Mouse (Mus musculus): Measurements from ENCODE around the gene Lime1. TPM values are rescaled to one million over a fixed set of nuclear protein-coding genes. Genes with fewer than 3 reads are reported as not detected.

Lime1 gene
- polyA plus RNA-seq, 1 experiment from 2014 or later: 12.0 TPM

- Histone ChIP-seq H3K4me1 (replicated peaks) (peaks cover 50% of the 10 kb centered on the region), H3K4me2 (no peak overlapping the region), H3K27me3 (no peaks in the 10 kb centered on the region), H3K36me3 (peaks cover 8% of the 10 kb centered on the region; the same call in 1 of the 2 replicates), H3K9ac (no peak overlapping the region), H3K4me3 (no peak overlapping the region), H3K27ac (no peak overlapping the region), H3K9me3 (replicated peaks) (no peaks in the 10 kb centered on the region)
- WGBS: 32% methylated on average over 7 of the region's 7 CpGs
- ATAC-seq (replicated peaks; ENCODE audit: insufficient number of reproducible peaks, insufficient read depth, low FRiP score, low read depth): no peak
Observed at GRCm38 (mm10) chr2:181419359-181419758, 39.5 kb downstream of the Lime1 start.

- Histone ChIP-seq H3K36me3 (peaks cover 8% of the 10 kb centered on the region; the same call in 1 of the 2 replicates), H3K4me3 (no peak overlapping the region), H3K4me2 (no peak overlapping the region), H3K27me3 (no peaks in the 10 kb centered on the region), H3K9me3 (replicated peaks) (no peaks in the 10 kb centered on the region), H3K9ac (no peak overlapping the region), H3K4me1 (replicated peaks) (peaks cover 57% of the 10 kb centered on the region), H3K27ac (no peak overlapping the region)
- WGBS: 34% methylated on average over 4 of the region's 4 CpGs
- ATAC-seq (replicated peaks; ENCODE audit: insufficient number of reproducible peaks, insufficient read depth, low FRiP score, low read depth): no peak
Observed at GRCm38 (mm10) chr2:181420426-181420825, 40.5 kb downstream of the Lime1 start.

GRCm38 (mm10) chr2:181420903-181421638 is 41.2 kb downstream of the Lime1 start:
- Histone ChIP-seq H3K4me3 (no peak overlapping the region), H3K4me2 (no peak overlapping the region), H3K36me3 (peaks cover 8% of the 10 kb centered on the region; the same call in 1 of the 2 replicates), H3K4me1 (replicated peaks) (peaks cover 56% of the 10 kb centered on the region), H3K27ac (no peak overlapping the region), H3K9me3 (replicated peaks) (no peaks in the 10 kb centered on the region), H3K9ac (no peak overlapping the region), H3K27me3 (no peaks in the 10 kb centered on the region)
- no peak for ATAC-seq (replicated peaks; ENCODE audit: insufficient number of reproducible peaks, insufficient read depth, low FRiP score, low read depth)
- WGBS: 37% methylated on average over 4 of the region's 4 CpGs

GRCm38 (mm10) chr2:181423834-181424233 is 44.0 kb downstream of the Lime1 start:
- Histone ChIP-seq H3K36me3 (peaks cover 8% of the 10 kb centered on the region; the same call in 1 of the 2 replicates), H3K27ac (peak overlapping the region; percentile 14; the same call in 1 of the 2 replicates), H3K4me1 (replicated peaks) (peaks cover 49% of the 10 kb centered on the region), H3K4me3 (no peak overlapping the region), H3K27me3 (no peaks in the 10 kb centered on the region), H3K9me3 (replicated peaks) (no peaks in the 10 kb centered on the region), H3K4me2 (no peak overlapping the region), H3K9ac (no peak overlapping the region)
- 55% methylated on average over 9 of the region's 9 CpGs for WGBS
- ATAC-seq (replicated peaks; ENCODE audit: insufficient number of reproducible peaks, insufficient read depth, low FRiP score, low read depth): 0 out of 2 replicates have a peak, but pooled peaks have one; percentile 29

Other genes with a start within 250 kb of the Lime1 start
- 0.03 and 0.65 TPM in 2 replicates for gene Kcnq2, start 244.8 kb upstream of the Lime1 start, polyA plus RNA-seq (2015; fragmentation: Nextera tagmentation; extraction: Ambion mirVana)
- gene Eef1a2, start 223.1 kb upstream of the Lime1 start, polyA plus RNA-seq (2015; fragmentation: Nextera tagmentation; extraction: Ambion mirVana): 12.1 and 13.2 TPM in 2 replicates
- 146 and 165 TPM in 2 replicates for gene Ppdpf, start 192.8 kb upstream of the Lime1 start, polyA plus RNA-seq (2015; fragmentation: Nextera tagmentation; extraction: Ambion mirVana)
- gene Ptk6, start 177.3 kb upstream of the Lime1 start, polyA plus RNA-seq (2015; fragmentation: Nextera tagmentation; extraction: Ambion mirVana): 0.05 TPM in 1 of 2 replicates, not detected in the other
- 0.09 and 0.10 TPM in 2 replicates for gene Srms, start 166.9 kb upstream of the Lime1 start, polyA plus RNA-seq (2015; fragmentation: Nextera tagmentation; extraction: Ambion mirVana)
- gene Fndc11, start 160.1 kb upstream of the Lime1 start, polyA plus RNA-seq (2015; fragmentation: Nextera tagmentation; extraction: Ambion mirVana): 0.10 TPM in 1 of 2 replicates, not detected in the other
- 0.87 and 1.9 TPM in 2 replicates for gene Helz2, start 138.1 kb upstream of the Lime1 start, polyA plus RNA-seq (2015; fragmentation: Nextera tagmentation; extraction: Ambion mirVana)
- 7.4 and 9.5 TPM in 2 replicates for gene Gmeb2, start 92.0 kb upstream of the Lime1 start, polyA plus RNA-seq (2015; fragmentation: Nextera tagmentation; extraction: Ambion mirVana)
- 0.89 and 13.4 TPM in 2 replicates for gene Stmn3, start 65.6 kb upstream of the Lime1 start, polyA plus RNA-seq (2015; fragmentation: Nextera tagmentation; extraction: Ambion mirVana)
- 18.0 and 27.9 TPM in 2 replicates for gene Rtel1, start 60.3 kb upstream of the Lime1 start, polyA plus RNA-seq (2015; fragmentation: Nextera tagmentation; extraction: Ambion mirVana)
- 24.1 and 32.2 TPM in 2 replicates for gene Zgpat, start 15.2 kb upstream of the Lime1 start, polyA plus RNA-seq (2015; fragmentation: Nextera tagmentation; extraction: Ambion mirVana)
- gene Arfrp1, start 14.7 kb upstream of the Lime1 start, polyA plus RNA-seq (2015; fragmentation: Nextera tagmentation; extraction: Ambion mirVana): 53.2 and 59.4 TPM in 2 replicates
- 8.6 and 10.4 TPM in 2 replicates for gene Zbtb46, start 79.3 kb downstream of the Lime1 start, polyA plus RNA-seq (2015; fragmentation: Nextera tagmentation; extraction: Ambion mirVana)
- 0.10 and 0.26 TPM in 2 replicates for gene Abhd16b, start 113.1 kb downstream of the Lime1 start, polyA plus RNA-seq (2015; fragmentation: Nextera tagmentation; extraction: Ambion mirVana)
- gene Tpd52l2, start 117.1 kb downstream of the Lime1 start, polyA plus RNA-seq (2015; fragmentation: Nextera tagmentation; extraction: Ambion mirVana): 105 and 117 TPM in 2 replicates
- gene Dnajc5, start 140.4 kb downstream of the Lime1 start, polyA plus RNA-seq (2015; fragmentation: Nextera tagmentation; extraction: Ambion mirVana): 70.3 and 83.3 TPM in 2 replicates
- 61.8 and 71.6 TPM in 2 replicates for gene Uckl1, start 204.8 kb downstream of the Lime1 start, polyA plus RNA-seq (2015; fragmentation: Nextera tagmentation; extraction: Ambion mirVana)
- gene Prpf6, start 211.8 kb downstream of the Lime1 start, polyA plus RNA-seq (2015; fragmentation: Nextera tagmentation; extraction: Ambion mirVana): 38.9 and 45.5 TPM in 2 replicates
- 23.1 and 35.8 TPM in 2 replicates for gene Zfp512b, start 212.7 kb downstream of the Lime1 start, polyA plus RNA-seq (2015; fragmentation: Nextera tagmentation; extraction: Ambion mirVana)
- 9.6 and 14.9 TPM in 2 replicates for gene Samd10, start 219.1 kb downstream of the Lime1 start, polyA plus RNA-seq (2015; fragmentation: Nextera tagmentation; extraction: Ambion mirVana)

Measured in heart, embryonic 15.5 days (tissue).